In genomic region chr8:61425125-61425524, GRCm38 (mm10) we compare ENCODE assay signal across 24 mouse cellular contexts.
"Had no signal": no experiment of that assay in that cellular context is flagged by ENCODE, and none has a peak within 500 bp of the region (broad histone marks: within the 10 kb centered on the region; RNA-seq: fewer than 3 reads in every experiment).

No protein-coding gene starts in this region.

- DNase-seq: gastrocnemius, postnatal 14 days; gastrocnemius, postnatal 36 days; heart, adult 11 months; heart, adult 2 months; heart, postnatal 10 days; heart, postnatal 4 days; kidney, adult 18-20 months; kidney, adult 8-10 months; kidney, postnatal 10 days; kidney, postnatal 25 days; kidney, postnatal 4 days; liver; liver, embryonic 13.5 days had no signal

- H3K4me1 ChIP-seq: intestine, embryonic 15.5 days had no signal

- H3K36me3 ChIP-seq: hindbrain, embryonic 13.5 days; hindbrain, embryonic 15.5 days; intestine, embryonic 15.5 days; limb, embryonic 10.5 days; limb, embryonic 12.5 days; liver, embryonic 13.5 days had no signal

- H3K9me3 ChIP-seq: hindbrain, embryonic 13.5 days; hindbrain, embryonic 15.5 days; intestine, embryonic 15.5 days; limb, embryonic 10.5 days; limb, embryonic 12.5 days; liver, embryonic 13.5 days had no signal

- H3K27ac ChIP-seq: heart, adult 2 months; hindbrain, embryonic 13.5 days; hindbrain, embryonic 15.5 days; hindbrain, postnatal 0 days; intestine, embryonic 15.5 days; layer of hippocampus, adult 2 months; left cerebral cortex, adult 2 months; limb, embryonic 10.5 days; limb, embryonic 12.5 days; liver, embryonic 13.5 days had no signal

- H3K4me3 ChIP-seq: heart, adult 2 months; hindbrain, embryonic 13.5 days; hindbrain, embryonic 15.5 days; intestine, embryonic 15.5 days; layer of hippocampus, adult 2 months; left cerebral cortex, adult 2 months; limb, embryonic 10.5 days; limb, embryonic 12.5 days; liver, embryonic 13.5 days had no signal

- H3K9ac ChIP-seq: hindbrain, embryonic 13.5 days; hindbrain, embryonic 15.5 days; intestine, embryonic 15.5 days; limb, embryonic 12.5 days; liver, embryonic 13.5 days had no signal

- H3K27me3 ChIP-seq: hindbrain, embryonic 13.5 days; hindbrain, embryonic 15.5 days; intestine, embryonic 15.5 days; limb, embryonic 12.5 days; liver, embryonic 13.5 days had no signal

- H3K4me2 ChIP-seq: heart, embryonic 11.5 days; hindbrain, embryonic 13.5 days; hindbrain, embryonic 15.5 days; intestine, embryonic 15.5 days; limb, embryonic 12.5 days; liver, embryonic 11.5 days; liver, embryonic 13.5 days had no signal

- ATAC-seq: hindbrain, postnatal 0 days; intestine, embryonic 15.5 days; intestine, postnatal 0 days had no signal
